Mouse (Mus musculus): Measurements from ENCODE around the gene Tmem131l.

DNA sequence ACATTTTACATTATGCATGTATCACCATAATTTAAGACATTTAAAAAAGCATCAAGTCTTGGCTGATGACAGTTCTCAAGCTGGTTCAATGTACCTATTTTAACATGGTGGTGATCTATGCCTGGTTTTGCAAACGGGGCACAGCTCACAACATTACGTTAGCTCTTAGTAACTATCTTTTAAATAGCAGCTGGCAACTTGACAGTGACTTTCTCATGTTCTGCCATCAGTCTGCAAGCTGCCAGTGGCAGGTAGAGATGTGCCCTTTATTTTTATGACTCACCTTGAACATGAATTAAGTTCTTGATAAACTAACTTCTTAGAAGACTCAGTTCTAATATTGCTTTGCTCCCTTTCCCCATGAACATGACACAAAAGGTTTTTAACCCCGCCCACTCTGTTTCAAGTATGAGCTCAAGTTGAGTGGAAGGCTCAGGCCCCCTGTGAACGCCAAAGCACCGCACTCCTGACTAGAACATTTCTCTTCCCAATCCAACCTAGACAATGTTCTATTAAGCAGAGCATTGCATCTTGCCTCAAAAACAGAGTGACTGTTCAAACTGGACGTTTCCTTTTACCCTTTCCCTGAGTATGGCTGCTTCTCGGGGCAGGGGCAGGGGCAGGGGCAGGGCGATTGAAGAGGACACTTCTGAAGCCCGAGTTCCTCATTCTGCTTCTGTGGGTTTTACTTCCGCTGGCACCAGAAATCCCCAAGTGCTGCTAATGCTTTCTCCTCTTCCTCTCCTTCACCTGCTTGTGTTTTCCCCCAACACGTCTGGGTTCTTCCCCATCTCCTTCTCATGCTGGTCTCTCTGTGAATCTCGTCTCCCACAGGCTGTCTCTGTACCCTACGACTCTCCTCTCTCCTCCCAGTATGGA is 29.1 kb upstream of the Tmem131l start:
- TF ChIP-seq CTCF (IDR thresholded peaks at IDR 0.05; ENCODE audit: control insufficient read depth, insufficient read depth, low read length) (no peak), POLR2A (IDR thresholded peaks at IDR 0.05; ENCODE audit: borderline replicate concordance, control insufficient read depth, low read depth, low read length) (no peak)
